In genomic region chr2:118749341-118749884, GRCm38 (mm10) we compare ENCODE assay signal across 9 mouse cellular contexts. TPM values are rescaled to one million over a fixed set of nuclear protein-coding genes. Genes with fewer than 3 reads are reported as not detected.
DNase-seq lines count a peak whose midpoint lies in the region; ATAC-seq and TF ChIP-seq lines count a peak whose summit lies in the region.
"Had no signal": no experiment of that assay in that cellular context is flagged by ENCODE, and none has a peak within 500 bp of the region (broad histone marks: within the 10 kb centered on the region; RNA-seq: fewer than 3 reads in every experiment).

No protein-coding gene starts in this region.

- no peaks in the 10 kb centered on the region for H3K9me3 ChIP-seq in heart, embryonic 10.5 days
- H3K9me3 ChIP-seq in embryonic facial prominence, embryonic 15.5 days (replicated peaks), result no peaks in the 10 kb centered on the region
- H3K9me3 ChIP-seq in hindbrain, embryonic 15.5 days, result no peaks in the 10 kb centered on the region
- H3K9me3 ChIP-seq in midbrain, embryonic 16.5 days (replicated peaks; ENCODE audit: control insufficient read depth, low read length, poor library complexity, severe bottlenecking), result no peaks in the 10 kb centered on the region

- no peak overlapping the region for H3K4me2 ChIP-seq in embryonic facial prominence, embryonic 15.5 days (replicated peaks)
- H3K4me2 ChIP-seq in hindbrain, embryonic 15.5 days, result peak overlapping the region; percentile 34
- peak overlapping the region; percentile 17; the same call in 1 of the 2 replicates for H3K4me2 ChIP-seq in midbrain, embryonic 16.5 days (ENCODE audit: low read length)

- TF ChIP-seq POLR2A in heart, adult 2 months (IDR thresholded peaks at IDR 0.05; ENCODE audit: insufficient read depth, low read depth, low read length), result peak; percentile 47; the same call in 1 of the 2 replicates
- no peak for TF ChIP-seq POLR2A in thymus, adult 2 months (IDR thresholded peaks at IDR 0.05; ENCODE audit: control insufficient read depth, extremely low read depth, insufficient read depth, low read length, poor library complexity)

- no peak for ATAC-seq in embryonic facial prominence, embryonic 15.5 days (ENCODE audit: insufficient number of reproducible peaks, low FRiP score, low TSS enrichment, low read depth)
- ATAC-seq in hindbrain, embryonic 15.5 days (ENCODE audit: low FRiP score, low read depth), result no peak
- no peak for ATAC-seq in midbrain, embryonic 16.5 days

- peak; percentile 81; the same call in 1 of the 2 replicates for TF ChIP-seq EP300 in heart, adult 2 months (IDR thresholded peaks at IDR 0.05; ENCODE audit: insufficient read depth, low read depth, low read length)

- H3K4me3 ChIP-seq in heart, adult 2 months, result no peak overlapping the region
- H3K4me3 ChIP-seq in heart, embryonic 10.5 days, result no peak overlapping the region
- H3K4me3 ChIP-seq in embryonic facial prominence, embryonic 15.5 days (replicated peaks), result no peak overlapping the region
- peak overlapping the region; percentile 8; the same call in 1 of the 2 replicates for H3K4me3 ChIP-seq in hindbrain, embryonic 15.5 days
- H3K4me3 ChIP-seq in midbrain, embryonic 16.5 days (ENCODE audit: low read depth, low read length), result no peak overlapping the region
- no peak overlapping the region for H3K4me3 ChIP-seq in thymus, adult 2 months (ENCODE audit: control insufficient read depth, insufficient read depth, low read length)

- TF ChIP-seq CTCF in heart, adult 2 months (IDR thresholded peaks at IDR 0.05), result peak; percentile 6; the same call in 1 of the 2 replicates
- TF ChIP-seq CTCF in thymus, adult 2 months (IDR thresholded peaks at IDR 0.05; ENCODE audit: borderline replicate concordance, control insufficient read depth, extremely low read depth, insufficient read depth, low read length, poor library complexity), result no peak

- H3K4me1 ChIP-seq in heart, adult 2 months (ENCODE audit: control insufficient read depth, insufficient read depth, low read length), result peaks cover 19% of the 10 kb centered on the region
- H3K4me1 ChIP-seq in heart, embryonic 10.5 days, result peaks cover 70% of the 10 kb centered on the region
- H3K4me1 ChIP-seq in embryonic facial prominence, embryonic 15.5 days, result peaks cover 58% of the 10 kb centered on the region
- peaks cover 51% of the 10 kb centered on the region for H3K4me1 ChIP-seq in hindbrain, embryonic 15.5 days (replicated peaks)
- H3K4me1 ChIP-seq in midbrain, embryonic 16.5 days (ENCODE audit: control insufficient read depth, insufficient read depth, low read length), result peaks cover 33% of the 10 kb centered on the region
- peaks cover 43% of the 10 kb centered on the region for H3K4me1 ChIP-seq in thymus, adult 2 months (replicated peaks; ENCODE audit: control insufficient read depth, insufficient read depth, low read length)

- peak overlapping the region; percentile 77 for H3K27ac ChIP-seq in heart, adult 2 months
- H3K27ac ChIP-seq in heart, embryonic 10.5 days, result no peak overlapping the region
- no peak overlapping the region for H3K27ac ChIP-seq in embryonic facial prominence, embryonic 15.5 days (replicated peaks)
- no peak overlapping the region for H3K27ac ChIP-seq in hindbrain, embryonic 15.5 days (replicated peaks)
- H3K27ac ChIP-seq in midbrain, embryonic 16.5 days (ENCODE audit: low read length), result no peak overlapping the region
- no peak overlapping the region for H3K27ac ChIP-seq in thymus, adult 2 months (ENCODE audit: control insufficient read depth, insufficient read depth, low read length)

- no peaks in the 10 kb centered on the region for H3K27me3 ChIP-seq in heart, adult 2 months (ENCODE audit: control insufficient read depth, insufficient read depth, low read length)
- peaks cover 4% of the 10 kb centered on the region for H3K27me3 ChIP-seq in heart, embryonic 10.5 days (ENCODE audit: insufficient read depth, poor library complexity, severe bottlenecking)
- H3K27me3 ChIP-seq in embryonic facial prominence, embryonic 15.5 days, result peaks cover 4% of the 10 kb centered on the region
- H3K27me3 ChIP-seq in hindbrain, embryonic 15.5 days, result 0 out of 2 replicates have a peak, but pooled peaks cover under 1% of the 10 kb centered on the region
- H3K27me3 ChIP-seq in midbrain, embryonic 16.5 days (ENCODE audit: control insufficient read depth, insufficient read depth, low read depth, low read length), result no peaks in the 10 kb centered on the region
- no peaks in the 10 kb centered on the region for H3K27me3 ChIP-seq in thymus, adult 2 months (ENCODE audit: control insufficient read depth, insufficient read depth, low read length)

- WGBS in heart, adult 2 months, result 57% methylated on average over 10 of the region's 10 CpGs
- 59% methylated on average over 10 of the region's 10 CpGs for WGBS in heart, embryonic 10.5 days
- 42% methylated on average over 10 of the region's 10 CpGs for WGBS in embryonic facial prominence, embryonic 15.5 days
- 26% methylated on average over 10 of the region's 10 CpGs for WGBS in hindbrain, embryonic 15.5 days
- whole genome bisulfite sequencing in midbrain, embryonic 16.5 days, result 21% methylated on average over 10 of the region's 10 CpGs
- 55% methylated on average over 10 of the region's 10 CpGs for WGBS in thymus, adult 2 months

- H3K36me3 ChIP-seq in heart, adult 2 months (ENCODE audit: control insufficient read depth, insufficient read depth, low read length), result 0 out of 2 replicates have a peak, but pooled peaks cover 2% of the 10 kb centered on the region
- H3K36me3 ChIP-seq in heart, embryonic 10.5 days, result peaks cover 8% of the 10 kb centered on the region; the same call in 1 of the 2 replicates
- H3K36me3 ChIP-seq in embryonic facial prominence, embryonic 15.5 days, result no peaks in the 10 kb centered on the region
- H3K36me3 ChIP-seq in hindbrain, embryonic 15.5 days, result no peaks in the 10 kb centered on the region
- no peaks in the 10 kb centered on the region for H3K36me3 ChIP-seq in midbrain, embryonic 16.5 days (ENCODE audit: control insufficient read depth, insufficient read depth, low read length)
- no peaks in the 10 kb centered on the region for H3K36me3 ChIP-seq in thymus, adult 2 months (ENCODE audit: control insufficient read depth, insufficient read depth, low read length)

- no peak overlapping the region for H3K9ac ChIP-seq in heart, adult 2 months (ENCODE audit: low read depth, low read length)
- H3K9ac ChIP-seq in embryonic facial prominence, embryonic 15.5 days, result 0 out of 2 replicates have a peak overlapping the region, but pooled peaks have one; percentile 18
- no peak overlapping the region for H3K9ac ChIP-seq in hindbrain, embryonic 15.5 days
- H3K9ac ChIP-seq in midbrain, embryonic 16.5 days (ENCODE audit: low read depth, low read length), result peak overlapping the region; percentile 3; the same call in 1 of the 2 replicates

- intact Hi-C loops in heart, adult 2 months (cut with DNase I), result loop anchor here (5.0 to 10.0 kb wide), 4 partner anchors 47 to 798 kb away; partner anchors contain the start of genes Ankrd63, Chp1, Exd1 and Ivd

- DNase-seq in heart, adult 2 months, result peak; percentile 25 to 58
- DNase-seq in heart, embryonic 10.5 days (ENCODE audit: low spot score), result no peak
- no peak for DNase-seq in thymus, adult 2 months
- no peak for DNase-seq in frontal cortex, adult 2 months (ENCODE audit: extremely low spot score in 1 of 2, low spot score in 1 of 2)
- DNase-seq in kidney, adult 18-20 months, result no peak

- H3K79me2 ChIP-seq in heart, adult 2 months (replicated peaks; ENCODE audit: control insufficient read depth, insufficient read depth, low read length), result no peaks in the 10 kb centered on the region

RNA-seq across cellular contexts. Expression of gene Inafm2, which starts 3.9 kb away (rescaled TPM):
- total RNA-seq in heart, adult 2 months (2021), result 10 to 100 TPM; 31.8 to 34.9 TPM
- polyA plus RNA-seq in heart, adult 2 months (2012; rRNA removed), result 8.8 and 16.3 TPM in 2 replicates
- 22.6 and 34.8 TPM in 2 replicates for polyA plus RNA-seq in heart, embryonic 10.5 days (2016; fragmentation: Nextera tagmentation; extraction: Ambion mirVana)
- polyA plus RNA-seq in embryonic facial prominence, embryonic 15.5 days (2015; fragmentation: Nextera tagmentation; extraction: Ambion mirVana), result 15.9 and 16.9 TPM in 2 replicates
- 18.9 and 20.6 TPM in 2 replicates for polyA plus RNA-seq in hindbrain, embryonic 15.5 days (2015; fragmentation: Nextera tagmentation; extraction: Ambion mirVana)
- polyA plus RNA-seq in midbrain, embryonic 16.5 days (2015; fragmentation: Nextera tagmentation; extraction: Ambion mirVana), result 17.9 and 18.9 TPM in 2 replicates
- polyA plus RNA-seq in thymus, adult 2 months (2012; rRNA removed), result 18.9 and 25.7 TPM in 2 replicates
- 30.1 and 31.1 TPM in 2 replicates for polyA plus RNA-seq in frontal cortex, adult 2 months (2012; rRNA removed)

RNA-seq across cellular contexts. Expression of gene Ccdc9b, which starts 13.0 kb away (rescaled TPM):
- total RNA-seq in heart, adult 2 months (2021), result 10 to 100 TPM; 24.3 to 26.4 TPM
- 15.1 and 21.7 TPM in 2 replicates for polyA plus RNA-seq in heart, adult 2 months (2012; rRNA removed)
- polyA plus RNA-seq in heart, embryonic 10.5 days (2016; fragmentation: Nextera tagmentation; extraction: Ambion mirVana), result 0.94 and 1.8 TPM in 2 replicates
- 2.0 and 2.4 TPM in 2 replicates for polyA plus RNA-seq in embryonic facial prominence, embryonic 15.5 days (2015; fragmentation: Nextera tagmentation; extraction: Ambion mirVana)
- polyA plus RNA-seq in hindbrain, embryonic 15.5 days (2015; fragmentation: Nextera tagmentation; extraction: Ambion mirVana), result 1.0 and 1.5 TPM in 2 replicates
- 1.2 and 1.6 TPM in 2 replicates for polyA plus RNA-seq in midbrain, embryonic 16.5 days (2015; fragmentation: Nextera tagmentation; extraction: Ambion mirVana)
- 1.2 and 1.8 TPM in 2 replicates for polyA plus RNA-seq in thymus, adult 2 months (2012; rRNA removed)
- 6.5 and 7.4 TPM in 2 replicates for polyA plus RNA-seq in frontal cortex, adult 2 months (2012; rRNA removed)

RNA-seq across cellular contexts. Expression of gene Plcb2, which starts 21.2 kb away (rescaled TPM):
- 1 to 10 TPM; 2.5 to 2.6 TPM for total RNA-seq in heart, adult 2 months (2021)
- 2.4 and 2.7 TPM in 2 replicates for polyA plus RNA-seq in heart, adult 2 months (2012; rRNA removed)
- 1.4 and 1.6 TPM in 2 replicates for polyA plus RNA-seq in heart, embryonic 10.5 days (2016; fragmentation: Nextera tagmentation; extraction: Ambion mirVana)
- polyA plus RNA-seq in embryonic facial prominence, embryonic 15.5 days (2015; fragmentation: Nextera tagmentation; extraction: Ambion mirVana), result 0.75 and 1.1 TPM in 2 replicates
- polyA plus RNA-seq in hindbrain, embryonic 15.5 days (2015; fragmentation: Nextera tagmentation; extraction: Ambion mirVana), result 0.80 and 0.96 TPM in 2 replicates
- polyA plus RNA-seq in midbrain, embryonic 16.5 days (2015; fragmentation: Nextera tagmentation; extraction: Ambion mirVana), result 0.44 and 0.50 TPM in 2 replicates
- 79.9 and 94.4 TPM in 2 replicates for polyA plus RNA-seq in thymus, adult 2 months (2012; rRNA removed)
- 3.1 and 3.5 TPM in 2 replicates for polyA plus RNA-seq in frontal cortex, adult 2 months (2012; rRNA removed)

RNA-seq across cellular contexts. Expression of gene Phgr1, which starts 23.2 kb away (rescaled TPM):
- not detected for total RNA-seq in heart, adult 2 months (2021)
- not detected in 2 replicates for polyA plus RNA-seq in heart, adult 2 months (2012; rRNA removed)
- not detected in 2 replicates for polyA plus RNA-seq in heart, embryonic 10.5 days (2016; fragmentation: Nextera tagmentation; extraction: Ambion mirVana)
- 1.7 and 4.2 TPM in 2 replicates for polyA plus RNA-seq in embryonic facial prominence, embryonic 15.5 days (2015; fragmentation: Nextera tagmentation; extraction: Ambion mirVana)
- not detected in 2 replicates for polyA plus RNA-seq in hindbrain, embryonic 15.5 days (2015; fragmentation: Nextera tagmentation; extraction: Ambion mirVana)
- not detected in 2 replicates for polyA plus RNA-seq in midbrain, embryonic 16.5 days (2015; fragmentation: Nextera tagmentation; extraction: Ambion mirVana)
- 3.3 and 4.9 TPM in 2 replicates for polyA plus RNA-seq in thymus, adult 2 months (2012; rRNA removed)
- not detected in 2 replicates for polyA plus RNA-seq in frontal cortex, adult 2 months (2012; rRNA removed)
- polyA plus RNA-seq: limb, embryonic 11.5 days had no signal

RNA-seq across cellular contexts. Expression of gene Disp2, which starts 30.1 kb away (rescaled TPM):
- under 1 TPM in 1 of 2 experiments, not detected in 1; 0.11 TPM for total RNA-seq in heart, adult 2 months (2021)
- polyA plus RNA-seq in heart, adult 2 months (2012; rRNA removed), result 0.39 and 0.53 TPM in 2 replicates
- 0.20 and 0.23 TPM in 2 replicates for polyA plus RNA-seq in heart, embryonic 10.5 days (2016; fragmentation: Nextera tagmentation; extraction: Ambion mirVana)
- 0.37 and 0.68 TPM in 2 replicates for polyA plus RNA-seq in embryonic facial prominence, embryonic 15.5 days (2015; fragmentation: Nextera tagmentation; extraction: Ambion mirVana)
- 71.6 and 73.5 TPM in 2 replicates for polyA plus RNA-seq in hindbrain, embryonic 15.5 days (2015; fragmentation: Nextera tagmentation; extraction: Ambion mirVana)
- polyA plus RNA-seq in midbrain, embryonic 16.5 days (2015; fragmentation: Nextera tagmentation; extraction: Ambion mirVana), result 72.3 and 77.0 TPM in 2 replicates
- polyA plus RNA-seq in thymus, adult 2 months (2012; rRNA removed), result 0.36 and 0.41 TPM in 2 replicates
- polyA plus RNA-seq in frontal cortex, adult 2 months (2012; rRNA removed), result 114 and 125 TPM in 2 replicates

Comparison
In these comparisons a context has a peak if more than half of its experiments do, and no peak if none do; other contexts are left out.
1. DNase-seq: peak in heart, adult 2 months (2 of 2); none in heart, embryonic 10.5 days (single experiment), thymus, adult 2 months (single experiment), frontal cortex, adult 2 months (0 of 2) and kidney, adult 18-20 months (single experiment).
2. H3K9ac ChIP-seq: peak in embryonic facial prominence, embryonic 15.5 days (single experiment) and midbrain, embryonic 16.5 days (single experiment); none in heart, adult 2 months (single experiment) and hindbrain, embryonic 15.5 days (single experiment).
3. RNA of gene Plcb2, which starts 21.2 kb away (polyA plus RNA-seq): 79.9 to 94.4 TPM in thymus, adult 2 months; 3.1 to 3.5 TPM in frontal cortex, adult 2 months, 2.4 to 2.7 TPM in heart, adult 2 months, 1.4 to 1.6 TPM in heart, embryonic 10.5 days, 0.75 to 1.1 TPM in embryonic facial prominence, embryonic 15.5 days, 0.80 to 0.96 TPM in hindbrain, embryonic 15.5 days and 0.44 to 0.50 TPM in midbrain, embryonic 16.5 days; every median in the first group is over 10 times any median in the second.